Mouse (Mus musculus): ENCODE data around the gene As3mt.

The As3mt gene

DNA sequence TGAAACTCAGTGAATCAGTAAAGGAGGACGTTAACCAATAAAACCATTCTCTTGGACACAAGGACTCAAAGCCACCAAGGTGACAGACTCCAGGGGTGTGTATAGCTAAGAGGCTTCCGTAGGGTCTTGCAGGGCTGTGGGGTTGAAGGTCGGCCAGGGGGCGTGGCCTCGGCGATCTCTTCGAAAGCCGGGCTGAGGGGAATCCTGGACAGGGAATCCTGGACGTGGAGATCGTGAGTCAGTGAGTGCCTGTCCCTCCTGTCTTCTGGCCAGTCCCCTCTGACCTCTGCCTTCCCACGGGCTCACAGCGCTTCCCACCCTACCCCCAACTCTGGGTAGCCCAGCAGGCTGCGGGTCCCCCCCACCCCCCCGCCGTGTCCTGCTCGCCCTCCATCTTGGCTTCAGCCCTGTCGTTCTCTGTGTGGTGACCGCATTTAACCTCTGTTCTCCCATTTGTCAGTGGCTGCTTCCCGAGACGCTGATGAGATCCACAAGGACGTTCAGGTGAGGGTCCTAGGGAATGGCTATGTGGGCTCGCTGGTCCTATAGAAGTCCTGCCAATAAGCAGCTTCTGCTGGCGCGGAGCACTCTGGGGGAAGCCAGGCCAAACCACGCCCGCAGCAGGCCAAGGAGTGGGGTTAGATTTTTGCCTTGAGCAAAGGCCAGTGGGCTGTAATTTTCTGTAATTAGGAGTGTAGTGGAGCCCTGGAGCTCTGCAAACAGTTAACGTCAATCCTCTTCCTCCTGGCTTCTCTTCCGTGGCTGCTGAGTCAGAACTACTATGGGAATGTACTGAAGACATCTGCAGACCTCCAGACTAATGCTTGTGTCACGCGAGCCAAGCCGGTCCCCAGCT, at the start of gene As3mt:
TSS of gene As3mt (plus strand) at position 163 of the 856 bp plus-strand sequence.
- 17% methylated on average over 31 of the region's 31 CpGs for WGBS

DNA sequence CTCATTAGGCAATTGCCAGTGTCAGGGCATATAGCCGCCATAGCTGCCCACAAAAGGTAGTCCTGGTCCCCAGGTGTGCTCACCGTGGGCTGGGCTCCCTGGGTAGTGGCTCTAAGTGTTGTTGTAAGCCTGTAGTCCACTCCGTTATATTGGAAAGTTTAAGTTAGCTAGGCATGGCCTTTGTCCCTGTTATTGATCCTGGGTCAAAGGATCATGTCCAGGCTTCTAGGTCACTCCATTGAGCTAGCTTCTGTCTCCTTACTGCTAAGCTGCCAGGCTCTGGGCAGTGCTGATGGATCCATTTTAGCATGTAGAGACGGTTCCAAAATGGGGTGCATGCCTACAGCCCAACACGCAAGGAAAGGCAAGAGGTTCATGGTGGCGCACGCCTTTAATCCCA, 48.9 kb upstream of the As3mt start:
- 96% methylated on average over 7 of the region's 7 CpGs for WGBS

- WGBS, result 78% methylated on average over 9 of the region's 9 CpGs
Observed at GRCm38 (mm10) chr19:46658851-46659250, 48.4 kb upstream of the As3mt start.

DNA sequence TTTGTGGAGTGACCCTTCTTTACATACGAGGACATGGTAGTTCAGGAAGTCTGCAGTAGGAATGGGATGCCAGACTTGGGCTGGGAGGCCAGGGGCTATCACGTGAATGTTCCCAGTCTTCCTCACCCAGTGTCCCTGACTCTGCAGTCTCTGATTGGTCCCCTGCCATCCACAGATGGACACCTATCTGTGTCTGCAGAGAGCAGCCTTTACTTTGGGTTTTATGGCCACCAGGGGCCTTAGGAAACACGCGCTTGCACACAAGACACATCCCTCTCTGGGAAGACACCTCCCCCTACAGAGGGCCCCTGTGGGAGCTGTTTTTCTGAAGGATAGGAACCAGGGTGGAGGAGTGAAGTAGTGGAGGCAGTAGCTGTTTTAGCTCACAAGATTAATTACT, 45.7 kb upstream of the As3mt start:
- 64% methylated on average over 4 of the region's 4 CpGs for WGBS

GRCm38 (mm10) chr19:46662214-46662613, 45.0 kb upstream of the As3mt start:
- 85% methylated on average over 8 of the region's 8 CpGs for WGBS

- WGBS, result 72% methylated on average over 6 of the region's 6 CpGs
Observed at GRCm38 (mm10) chr19:46662784-46663183, 44.5 kb upstream of the As3mt start.

DNA sequence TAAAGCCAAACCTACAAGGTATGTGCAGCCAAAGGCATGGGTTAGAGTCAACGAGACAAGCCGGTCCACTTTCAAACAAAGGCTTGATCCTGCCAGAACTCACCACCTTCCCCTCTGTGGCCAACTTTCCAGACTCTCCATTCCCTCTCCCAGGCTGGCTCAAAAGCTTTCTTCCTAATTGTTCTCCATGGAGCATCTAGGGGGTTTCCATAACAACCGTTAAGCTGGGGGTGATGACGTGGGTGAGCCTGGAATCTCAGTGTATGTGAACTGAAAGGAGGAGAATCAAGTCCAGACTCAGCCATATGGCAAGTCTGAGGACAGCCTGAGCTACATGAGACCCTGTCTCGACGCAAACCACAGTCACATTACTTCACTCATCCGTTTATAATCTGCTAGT, 41.8 kb upstream of the As3mt start:
- WGBS, result 32% methylated on average over 7 of the region's 7 CpGs

GRCm38 (mm10) chr19:46667300-46667699, 40.0 kb upstream of the As3mt start:
- 78% methylated on average over 11 of the region's 11 CpGs for WGBS

GRCm38 (mm10) chr19:46668263-46668662, 39.0 kb upstream of the As3mt start:
- 87% methylated on average over 10 of the region's 10 CpGs for WGBS

DNA sequence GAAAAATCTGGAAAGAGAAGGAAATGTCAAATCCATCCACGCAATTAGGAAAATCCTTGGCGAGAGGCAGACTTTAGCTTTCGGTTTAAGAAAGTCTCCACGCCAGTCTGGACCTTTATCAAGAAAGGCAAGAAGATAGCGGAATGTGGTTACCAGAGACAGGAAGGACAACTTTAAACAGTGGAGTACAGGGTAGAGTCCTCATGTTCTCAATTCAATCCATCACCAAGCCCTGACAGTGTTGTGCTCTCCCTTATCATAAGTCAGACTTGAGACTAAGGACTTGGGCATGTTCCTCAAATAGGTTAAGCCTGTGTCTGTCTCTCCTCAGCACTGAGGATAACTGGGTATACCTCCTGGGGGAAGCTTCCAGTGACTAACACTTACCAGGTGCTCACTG, 37.5 kb upstream of the As3mt start:
- 87% methylated on average over 5 of the region's 5 CpGs for WGBS

GRCm38 (mm10) chr19:46670691-46671090, 36.6 kb upstream of the As3mt start:
- WGBS, result 30% methylated on average over 13 of the region's 13 CpGs

- 78% methylated on average over 5 of the region's 5 CpGs for WGBS
Observed at GRCm38 (mm10) chr19:46672766-46673418, 34.4 kb upstream of the As3mt start, which contains the start of gene Cyp17a1. Cyp17a1 (minus strand) TSS chr19:46673172.

DNA sequence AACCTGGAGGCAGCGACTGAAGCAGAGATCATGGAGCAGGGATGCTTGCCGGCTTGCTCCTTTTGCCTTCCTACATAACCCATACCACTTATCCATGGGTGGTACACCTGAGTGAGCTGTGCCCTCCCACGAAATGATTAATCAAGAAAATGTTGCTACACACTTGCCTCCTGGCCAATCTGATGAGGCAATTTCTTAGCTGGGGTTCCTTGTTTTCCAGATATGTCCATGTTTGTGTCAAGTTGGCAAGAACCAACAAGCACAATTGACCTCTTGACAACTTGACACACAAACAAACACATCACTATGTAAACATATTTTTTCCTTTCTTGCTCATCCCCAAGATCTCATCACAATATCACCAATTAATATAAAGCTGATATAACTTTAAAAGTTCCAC, 31.6 kb upstream of the As3mt start:
- 85% methylated on average over 3 of the region's 3 CpGs for WGBS

DNA sequence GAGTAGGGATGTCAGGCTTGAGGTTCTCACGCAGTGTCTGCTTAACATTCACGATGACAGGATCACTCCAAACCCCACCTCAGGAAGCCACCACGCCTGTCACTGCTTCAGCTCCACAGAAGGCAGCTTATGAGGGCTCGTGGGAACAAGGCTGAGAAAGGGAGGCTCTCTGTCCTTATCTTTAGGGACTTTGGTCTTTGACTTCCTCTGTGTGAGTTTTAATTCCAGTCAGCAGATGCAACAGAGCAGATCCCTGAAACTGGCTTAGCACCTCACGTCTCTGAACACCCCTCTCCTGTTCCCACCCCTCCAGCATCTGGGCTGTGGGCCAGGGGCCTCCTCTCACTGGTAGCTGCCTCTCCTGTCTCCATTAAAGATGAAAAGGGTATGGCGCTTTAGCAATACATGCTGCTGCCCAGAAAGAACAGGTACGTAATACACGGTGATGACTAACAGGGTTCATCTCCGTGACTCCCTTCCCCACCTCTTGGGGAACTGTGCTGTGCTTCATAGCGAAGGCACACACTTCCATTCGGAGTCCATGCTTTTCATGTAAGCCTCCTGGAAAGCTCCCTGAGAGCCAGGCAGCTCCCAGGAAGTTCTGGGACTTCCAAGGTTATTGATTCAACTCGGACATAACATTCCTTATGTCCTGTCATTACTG, 27.4 kb upstream of the As3mt start:
- WGBS, result 76% methylated on average over 12 of the region's 12 CpGs

GRCm38 (mm10) chr19:46689460-46690372, 17.5 kb upstream of the As3mt start, which contains the start of gene Borcs7:
Borcs7 (plus strand) TSS chr19:46689906.
- 2% methylated on average over 44 of the region's 44 CpGs for WGBS

DNA sequence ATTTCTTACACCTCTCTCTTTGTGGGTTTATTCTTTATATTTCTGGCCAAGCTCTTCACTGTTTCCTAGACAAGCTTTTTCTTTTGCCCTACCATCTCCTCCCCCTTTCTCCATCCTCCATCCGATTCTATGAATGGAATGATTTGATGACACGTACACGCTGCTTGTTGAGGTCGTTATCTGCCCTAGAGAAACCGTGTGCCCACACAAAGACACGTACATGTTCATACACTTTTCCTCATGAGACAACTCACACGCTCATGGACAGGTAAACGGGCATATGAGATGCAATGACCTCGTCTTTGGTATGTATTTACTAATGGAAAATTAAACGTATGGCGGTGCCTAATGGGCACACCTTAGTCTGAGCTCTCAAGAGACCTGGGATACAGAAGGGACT, 16.9 kb upstream of the As3mt start:
- WGBS, result 50% methylated on average over 11 of the region's 11 CpGs

- 75% methylated on average over 2 of the region's 2 CpGs for WGBS
Observed at GRCm38 (mm10) chr19:46691078-46691477, 16.2 kb upstream of the As3mt start.

GRCm38 (mm10) chr19:46693146-46693545, 14.1 kb upstream of the As3mt start:
- WGBS, result 66% methylated on average over 4 of the region's 4 CpGs

- WGBS, result 94% methylated on average over 8 of the region's 8 CpGs
Observed at GRCm38 (mm10) chr19:46696482-46696881, 10.8 kb upstream of the As3mt start.

DNA sequence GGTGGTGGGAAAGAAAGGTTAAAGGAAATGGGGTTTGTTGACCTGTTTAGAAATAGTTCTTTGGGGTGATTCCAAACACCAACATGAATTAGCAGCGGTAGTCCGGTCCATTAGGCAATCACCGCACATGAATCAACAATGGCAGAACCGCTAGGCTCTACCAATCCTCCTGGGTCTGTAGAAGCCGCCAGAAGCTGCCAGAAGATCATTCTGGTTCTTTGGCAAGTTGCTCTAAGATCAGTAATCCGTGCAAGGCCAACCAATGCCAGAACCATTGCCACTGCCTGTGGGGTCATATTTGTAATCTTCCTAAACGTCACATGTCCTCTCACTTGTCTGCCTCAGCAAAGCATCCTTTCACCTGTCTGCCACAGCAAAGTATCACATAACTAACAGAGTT, 10.3 kb upstream of the As3mt start:
- 82% methylated on average over 7 of the region's 7 CpGs for WGBS

DNA sequence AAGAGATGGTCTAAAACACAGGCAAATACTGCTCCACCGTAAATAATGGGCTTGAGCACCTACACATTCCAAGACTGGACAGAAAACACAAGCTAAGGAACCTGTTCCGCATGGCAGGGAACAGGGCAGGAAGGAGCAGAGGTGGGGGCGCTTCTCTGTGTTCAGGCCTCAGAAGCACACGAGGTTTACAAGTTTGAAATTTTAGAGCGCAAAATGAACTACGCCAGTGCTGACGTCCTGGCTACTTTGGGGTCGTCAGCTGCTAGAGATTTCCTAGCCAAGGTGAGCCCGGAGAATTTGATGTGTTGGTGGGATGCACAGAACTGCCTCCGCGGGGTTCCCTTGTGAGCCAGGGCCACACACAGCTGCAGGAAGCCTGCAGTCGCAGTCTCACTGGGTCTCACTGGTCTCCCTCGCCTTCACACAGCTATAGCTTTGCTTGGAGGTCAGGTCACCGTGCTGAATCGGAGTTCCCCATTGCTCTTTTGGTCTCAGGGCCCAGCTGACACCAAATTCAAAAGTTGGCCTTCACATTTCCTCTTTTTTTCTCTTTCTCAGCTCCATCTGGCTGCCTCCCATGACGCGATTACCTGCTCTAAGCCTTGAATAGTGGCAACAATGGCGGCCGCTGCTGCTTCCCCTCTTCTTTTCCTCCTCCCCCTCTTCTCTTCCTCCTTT, 9.3 kb upstream of the As3mt start:
- 77% methylated on average over 19 of the region's 19 CpGs for WGBS
